Mouse (Mus musculus): ENCODE results near the gene Srpx. TPM values are rescaled to one million over a fixed set of nuclear protein-coding genes. Genes with fewer than 3 reads are reported as not detected.

Gene Srpx
- total and polyA plus RNA-seq, 2 experiments from 2014 or later, result 3.5 to 5.3 TPM

DNA sequence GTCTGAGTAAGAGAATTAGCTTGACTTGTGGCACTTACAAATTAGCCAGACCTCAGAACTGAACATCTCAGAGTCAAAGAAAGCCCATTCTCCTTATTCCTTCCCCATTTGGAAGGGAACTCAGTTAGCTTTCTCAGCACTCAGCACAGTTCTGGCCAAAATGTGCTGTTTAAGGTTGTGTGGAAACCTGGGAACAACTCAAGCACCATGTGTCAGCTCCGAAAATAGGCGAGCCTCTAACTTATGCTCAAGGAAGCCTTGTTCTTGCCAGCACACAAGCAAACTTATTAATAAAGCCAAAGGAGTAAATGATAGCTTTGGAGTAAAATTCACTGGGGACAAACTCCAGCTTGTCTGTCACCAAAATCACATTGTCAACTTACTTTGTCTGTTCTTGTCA is 54.1 kb downstream of the Srpx start:
- Histone ChIP-seq H3K36me3 (ENCODE audit: insufficient read depth) (no peaks in the 10 kb centered on the region), H3K27me3 (ENCODE audit: insufficient read depth, low read length) (no peaks in the 10 kb centered on the region), H3K9me3 (ENCODE audit: low read length) (no peaks in the 10 kb centered on the region), H3K4me1 (ENCODE audit: insufficient read depth) (no peaks in the 10 kb centered on the region), H3K4me2 (ENCODE audit: low read depth) (no peak overlapping the region), H3K9ac (no peak overlapping the region), H3K4me3 (ENCODE audit: low read depth, low read length) (no peak overlapping the region), H3K27ac (ENCODE audit: low read depth, low read length) (no peak overlapping the region)
- peak; percentile 70; the same call in 1 of the 2 replicates for ATAC-seq
- 76% methylated on average over 2 of the region's 2 CpGs for WGBS
- no peak for DNase-seq
- no peak for TF ChIP-seq CTCF (IDR thresholded peaks at IDR 0.05; ENCODE audit: low read depth)

DNA sequence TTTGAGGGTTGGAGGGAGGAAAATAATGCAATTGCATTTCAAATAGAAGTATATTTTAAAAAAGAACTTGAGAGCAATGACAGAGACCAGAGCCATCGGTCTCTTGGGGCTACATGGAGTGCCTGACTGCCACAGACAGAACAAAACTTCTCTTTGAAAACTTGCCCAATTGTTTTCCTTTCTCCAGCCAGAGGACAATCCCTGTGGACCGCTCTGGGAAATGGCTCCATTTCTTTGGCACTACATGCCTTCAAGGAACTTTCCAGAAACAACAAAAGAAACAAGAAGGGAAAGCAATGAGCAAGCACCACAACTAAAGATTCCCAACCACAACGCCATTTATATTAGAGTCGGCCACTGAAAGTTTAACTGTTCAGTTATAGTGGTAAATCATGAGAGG is 55.3 kb downstream of the Srpx start:
- Histone ChIP-seq H3K9ac (no peak overlapping the region), H3K27ac (ENCODE audit: low read depth, low read length) (no peak overlapping the region), H3K4me2 (ENCODE audit: low read depth) (no peak overlapping the region), H3K27me3 (ENCODE audit: insufficient read depth, low read length) (no peaks in the 10 kb centered on the region), H3K36me3 (ENCODE audit: insufficient read depth) (no peaks in the 10 kb centered on the region), H3K4me3 (ENCODE audit: low read depth, low read length) (no peak overlapping the region), H3K4me1 (ENCODE audit: insufficient read depth) (no peaks in the 10 kb centered on the region), H3K9me3 (ENCODE audit: low read length) (no peaks in the 10 kb centered on the region)
- DNase-seq, result no peak
- WGBS, result 65% methylated on average over 4 of the region's 4 CpGs
- TF ChIP-seq CTCF (IDR thresholded peaks at IDR 0.05; ENCODE audit: low read depth), result no peak
- ATAC-seq, result no peak

DNA sequence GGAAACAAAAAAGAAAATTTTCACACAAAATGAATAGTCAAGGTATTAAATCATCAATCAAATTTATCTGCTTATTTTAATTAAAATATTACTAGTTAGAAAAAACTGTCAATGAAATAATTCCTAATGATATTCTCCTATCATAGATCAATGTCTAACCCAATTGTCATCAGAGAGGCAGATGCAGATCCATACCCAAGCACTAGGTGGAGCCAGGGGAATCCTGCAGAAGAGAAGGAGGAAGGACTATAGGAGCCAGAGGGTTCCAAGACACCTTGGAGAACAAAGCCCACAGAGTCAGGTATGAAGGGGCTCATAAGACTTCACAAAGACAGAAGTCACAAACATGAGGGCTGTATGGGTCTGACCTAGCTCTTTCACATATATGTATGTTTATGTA is 82.8 kb downstream of the Srpx start:
- Histone ChIP-seq H3K9ac (no peak overlapping the region), H3K4me2 (ENCODE audit: low read depth) (no peak overlapping the region), H3K4me1 (ENCODE audit: insufficient read depth) (no peaks in the 10 kb centered on the region), H3K36me3 (ENCODE audit: insufficient read depth) (no peaks in the 10 kb centered on the region), H3K27me3 (ENCODE audit: insufficient read depth, low read length) (no peaks in the 10 kb centered on the region), H3K9me3 (ENCODE audit: low read length) (no peaks in the 10 kb centered on the region), H3K27ac (ENCODE audit: low read depth, low read length) (no peak overlapping the region), H3K4me3 (ENCODE audit: low read depth, low read length) (no peak overlapping the region)
- no peak for ATAC-seq
- 0 out of 2 replicates have a peak, but pooled peaks have one; percentile 15 for TF ChIP-seq CTCF (IDR thresholded peaks at IDR 0.05; ENCODE audit: low read depth)
- DNase-seq, result no peak

DNA sequence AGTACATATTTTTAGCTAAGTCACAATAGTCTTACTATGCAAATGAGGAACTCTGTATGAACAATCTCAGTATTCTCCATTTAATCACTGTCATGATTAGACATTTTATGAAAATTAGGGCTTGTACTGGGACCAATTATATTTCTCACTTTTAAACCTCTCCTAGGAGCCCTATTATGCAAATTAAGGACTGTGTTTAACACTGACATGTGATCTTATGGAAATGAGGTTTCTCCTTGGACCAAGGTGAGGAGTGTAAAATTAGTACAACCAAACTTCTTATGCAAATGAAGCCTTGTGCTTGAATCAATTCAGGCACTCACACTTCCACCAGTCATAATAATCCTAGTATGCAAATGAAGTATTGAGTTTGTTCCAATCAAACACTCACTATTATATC is 107.3 kb downstream of the Srpx start:
- Histone ChIP-seq H3K9me3 (ENCODE audit: low read length) (no peaks in the 10 kb centered on the region), H3K4me1 (ENCODE audit: insufficient read depth) (no peaks in the 10 kb centered on the region), H3K4me2 (ENCODE audit: low read depth) (no peak overlapping the region), H3K27ac (ENCODE audit: low read depth, low read length) (no peak overlapping the region), H3K4me3 (ENCODE audit: low read depth, low read length) (no peak overlapping the region), H3K36me3 (ENCODE audit: insufficient read depth) (no peaks in the 10 kb centered on the region), H3K9ac (no peak overlapping the region), H3K27me3 (ENCODE audit: insufficient read depth, low read length) (no peaks in the 10 kb centered on the region)
- DNase-seq, result no peak
- ATAC-seq, result peak; percentile 68; the same call in 1 of the 2 replicates
- no peak for TF ChIP-seq CTCF (IDR thresholded peaks at IDR 0.05; ENCODE audit: low read depth)

DNA sequence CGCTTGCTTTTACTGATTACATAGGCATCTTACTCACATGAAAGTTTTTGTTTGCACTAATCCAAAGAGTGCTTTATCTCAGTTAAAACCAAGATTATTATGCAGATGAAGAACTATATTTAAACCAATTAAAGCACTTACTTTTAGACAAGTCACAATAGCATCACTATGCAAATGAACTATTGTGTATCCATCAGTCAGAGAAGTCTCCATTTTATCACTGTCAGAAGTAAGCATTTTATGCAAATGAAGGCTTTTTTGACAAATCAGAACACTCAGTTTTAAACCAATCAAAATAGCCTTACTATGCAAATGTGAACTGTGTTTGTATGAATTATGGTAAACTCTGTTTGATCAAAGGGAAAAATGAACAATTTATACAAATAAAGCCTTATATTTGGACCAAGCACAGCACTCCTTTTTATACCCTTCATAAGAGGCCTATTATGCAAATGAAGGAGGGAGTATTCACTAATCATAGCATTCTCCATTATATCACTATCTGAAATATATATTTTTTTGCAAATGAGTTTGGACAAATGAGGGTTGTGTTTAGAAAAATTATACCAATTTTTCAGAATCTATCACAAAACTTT is 109.7 kb downstream of the Srpx start:
- 64% methylated on average over 1 of the region's 1 CpGs for WGBS

DNA sequence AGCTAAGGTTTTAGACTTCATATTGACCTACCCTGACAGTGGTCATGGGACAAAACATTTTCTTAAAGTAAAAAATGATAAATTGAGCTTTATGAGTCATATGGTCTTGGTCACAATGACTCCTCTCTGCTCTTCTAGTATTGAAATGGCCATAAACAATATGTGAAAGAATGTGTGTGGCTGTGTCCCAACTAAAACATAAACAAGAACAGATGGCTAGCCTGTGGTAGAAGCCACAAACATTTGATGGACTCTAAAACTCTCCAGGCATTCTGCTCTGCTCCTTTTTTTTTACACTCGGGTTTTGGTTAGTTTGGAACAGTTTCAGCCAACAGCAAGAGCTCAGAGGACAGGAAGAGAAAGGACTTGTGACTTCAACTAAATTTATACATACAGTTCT is 111.6 kb downstream of the Srpx start:
- Histone ChIP-seq H3K9ac (no peak overlapping the region), H3K9me3 (ENCODE audit: low read length) (no peaks in the 10 kb centered on the region), H3K27ac (ENCODE audit: low read depth, low read length) (no peak overlapping the region), H3K27me3 (ENCODE audit: insufficient read depth, low read length) (no peaks in the 10 kb centered on the region), H3K4me2 (ENCODE audit: low read depth) (no peak overlapping the region), H3K4me1 (ENCODE audit: insufficient read depth) (no peaks in the 10 kb centered on the region), H3K36me3 (ENCODE audit: insufficient read depth) (no peaks in the 10 kb centered on the region), H3K4me3 (ENCODE audit: low read depth, low read length) (no peak overlapping the region)
- ATAC-seq (no peak), DNase-seq (no peak)
- WGBS, result 46% methylated on average over 1 of the region's 1 CpGs
- no peak for TF ChIP-seq CTCF (IDR thresholded peaks at IDR 0.05; ENCODE audit: low read depth)

More for the DNA sequence above, 109.7 kb downstream of the Srpx start:
- H3K4me2 ChIP-seq (ENCODE audit: low read depth), result no peak overlapping the region
- ATAC-seq (no peak; the same call in 1 of the 2 replicates), DNase-seq (no peak)
- H3K27ac ChIP-seq (ENCODE audit: low read depth, low read length), result no peak overlapping the region
- no peak overlapping the region for H3K9ac ChIP-seq
- no peaks in the 10 kb centered on the region for H3K27me3 ChIP-seq (ENCODE audit: insufficient read depth, low read length)
- no peak for TF ChIP-seq CTCF (IDR thresholded peaks at IDR 0.05; ENCODE audit: low read depth)
- H3K9me3 ChIP-seq (ENCODE audit: low read length), result no peaks in the 10 kb centered on the region
- H3K4me1 ChIP-seq (ENCODE audit: insufficient read depth), result no peaks in the 10 kb centered on the region
- H3K4me3 ChIP-seq (ENCODE audit: low read depth, low read length), result no peak overlapping the region
- no peaks in the 10 kb centered on the region for H3K36me3 ChIP-seq (ENCODE audit: insufficient read depth)

DNA sequence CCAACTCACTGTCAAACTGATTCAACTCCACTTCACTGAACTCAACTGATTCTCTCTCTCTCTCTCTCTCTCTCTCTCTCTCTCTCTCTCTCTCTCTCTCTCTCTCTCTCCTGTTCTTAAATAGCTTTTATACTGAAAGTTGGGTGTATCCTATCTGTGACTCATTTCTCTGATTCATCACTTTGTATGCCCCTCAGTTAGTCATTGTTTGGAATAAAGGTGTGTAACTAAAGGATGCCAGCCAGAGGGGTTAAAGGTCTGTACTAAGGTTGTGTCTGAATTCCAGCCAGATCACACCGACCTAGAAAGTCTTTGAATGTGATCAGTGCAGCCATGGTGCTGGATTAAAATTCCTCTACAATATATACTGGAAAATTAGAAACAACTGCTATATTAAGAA is 116.8 kb downstream of the Srpx start:
- ATAC-seq, result no peak
- Histone ChIP-seq H3K27me3 (ENCODE audit: insufficient read depth, low read length) (no peaks in the 10 kb centered on the region), H3K36me3 (ENCODE audit: insufficient read depth) (no peaks in the 10 kb centered on the region), H3K9me3 (ENCODE audit: low read length) (no peaks in the 10 kb centered on the region), H3K4me2 (ENCODE audit: low read depth) (no peak overlapping the region), H3K9ac (no peak overlapping the region), H3K4me3 (ENCODE audit: low read depth, low read length) (no peak overlapping the region), H3K4me1 (ENCODE audit: insufficient read depth) (no peaks in the 10 kb centered on the region), H3K27ac (ENCODE audit: low read depth, low read length) (no peak overlapping the region)
- no peak for DNase-seq
- no peak for TF ChIP-seq CTCF (IDR thresholded peaks at IDR 0.05; ENCODE audit: low read depth)
- WGBS, result 80% methylated on average over 1 of the region's 1 CpGs

Other genes with a start within 250 kb of the Srpx start
- 1.2 and 2.3 TPM in 2 replicates for gene Sytl5, start 232.1 kb downstream of the Srpx start, total RNA-seq (2014; rRNA removed)
- gene Sytl5, start 232.1 kb downstream of the Srpx start, polyA plus RNA-seq (2015; fragmentation: Nextera tagmentation; extraction: Ambion mirVana), result 0.31 and 0.52 TPM in 2 replicates
- gene Rpgr, start 99.2 kb upstream of the Srpx start, total RNA-seq (2014; rRNA removed), result 29.5 and 34.2 TPM in 2 replicates
- gene Rpgr, start 99.2 kb upstream of the Srpx start, polyA plus RNA-seq (2015; fragmentation: Nextera tagmentation; extraction: Ambion mirVana), result 26.5 and 30.2 TPM in 2 replicates
- gene Otc, start 134.6 kb upstream of the Srpx start, total RNA-seq (2014; rRNA removed), result not detected in 2 replicates
- gene Otc, start 134.6 kb upstream of the Srpx start, polyA plus RNA-seq (2015; fragmentation: Nextera tagmentation; extraction: Ambion mirVana), result not detected in 2 replicates